Mouse (Mus musculus) adrenal gland, postnatal 14 days (tissue): ENCODE data around the gene Sptbn2. TPM values are rescaled to one million over a fixed set of nuclear protein-coding genes. Genes with fewer than 3 reads are reported as not detected.
"Not testable (repeated sequence)": the region's sequence is repeated elsewhere in the genome, so short reads cannot be mapped to it uniquely, and the experiment has no call there.

ENCODE experiments used
- DNase-seq: peaks from one replicate; pipeline ENCODE4 v3.0.0; 2021; ENCODE audit warnings: mixed read lengths
- total RNA-seq: library from RNA; stranded (reverse); gene quantifications from 2 replicates; pipeline ENCODE4 v1.2.3, GENCODE M21; 2021

Sptbn2 gene
- total RNA-seq, 1 experiment from 2014 or later, result 5.9 TPM

DNA sequence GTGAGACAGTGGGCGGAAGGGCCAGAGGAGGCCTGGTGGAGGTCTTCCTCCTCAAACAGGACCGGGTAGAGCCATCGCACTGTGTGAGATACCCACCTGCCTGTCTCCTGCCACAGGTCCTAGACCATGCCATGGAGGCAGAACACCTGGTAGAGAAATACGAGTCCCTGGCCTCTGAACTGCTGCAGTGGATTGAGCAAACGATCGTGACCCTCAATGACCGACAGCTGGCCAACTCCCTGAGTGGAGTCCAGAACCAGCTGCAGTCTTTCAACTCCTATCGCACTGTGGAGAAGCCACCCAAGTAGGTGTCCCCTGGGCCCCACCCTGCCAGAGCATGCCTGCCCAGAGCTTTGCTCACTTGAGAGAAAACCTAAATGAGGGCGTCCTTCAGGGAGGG lies 18.2 kb downstream of the Sptbn2 start:
- DNase-seq, result no peak

DNA sequence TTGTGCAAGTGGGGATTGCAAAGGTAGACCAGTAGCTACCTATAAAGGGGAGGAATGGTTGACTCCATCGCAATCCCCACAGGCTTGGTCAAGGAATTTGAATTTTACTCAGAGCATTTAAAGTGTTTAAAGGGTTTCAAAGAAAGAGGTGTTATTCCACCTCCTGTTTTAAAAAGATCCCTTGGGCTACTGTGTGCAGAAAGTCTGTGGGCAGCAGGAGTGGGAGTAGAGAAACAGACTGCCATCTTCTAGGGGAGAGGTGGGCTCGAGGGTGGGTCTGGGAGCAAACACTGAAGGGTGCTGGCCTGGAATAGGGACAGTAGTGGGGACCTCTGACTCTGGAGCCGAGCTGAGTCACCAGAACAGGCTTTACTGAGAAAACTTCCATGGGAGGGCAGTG lies 22.1 kb downstream of the Sptbn2 start:
- no peak for DNase-seq

DNA sequence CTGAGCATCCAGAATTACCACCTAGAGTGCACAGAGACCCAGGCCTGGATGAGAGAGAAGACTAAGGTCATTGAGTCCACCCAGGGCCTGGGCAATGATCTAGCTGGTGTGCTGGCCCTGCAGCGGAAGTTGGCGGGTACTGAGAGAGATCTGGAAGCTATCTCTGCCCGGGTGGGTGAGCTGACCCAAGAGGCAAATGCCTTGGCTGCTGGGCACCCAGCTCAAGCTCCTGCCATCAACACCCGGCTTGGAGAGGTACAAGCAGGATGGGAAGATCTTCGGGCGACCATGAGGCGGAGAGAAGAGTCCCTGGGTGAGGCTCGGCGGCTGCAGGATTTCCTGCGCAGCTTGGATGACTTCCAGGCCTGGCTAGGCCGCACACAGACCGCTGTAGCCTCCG lies 26.9 kb downstream of the Sptbn2 start:
- DNase-seq, result no peak

DNA sequence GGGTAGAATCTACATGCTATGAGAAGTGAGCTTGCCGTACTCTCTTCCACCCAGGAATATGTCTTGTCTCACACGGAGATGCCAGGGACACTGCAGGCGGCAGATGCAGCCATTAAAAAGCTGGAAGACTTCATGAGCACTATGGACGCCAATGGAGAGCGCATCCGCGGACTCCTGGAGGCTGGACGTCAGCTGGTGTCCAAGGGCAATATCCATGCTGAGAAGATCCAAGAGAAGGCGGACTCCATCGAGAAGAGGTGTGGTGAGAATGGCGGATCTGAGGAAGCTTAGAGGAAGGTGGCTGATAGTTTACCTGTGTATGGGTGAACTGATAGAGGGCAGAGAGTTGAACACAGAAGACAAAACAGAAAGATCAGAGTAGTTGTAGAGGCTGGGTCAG lies 28.1 kb downstream of the Sptbn2 start:
- no peak for DNase-seq

DNA sequence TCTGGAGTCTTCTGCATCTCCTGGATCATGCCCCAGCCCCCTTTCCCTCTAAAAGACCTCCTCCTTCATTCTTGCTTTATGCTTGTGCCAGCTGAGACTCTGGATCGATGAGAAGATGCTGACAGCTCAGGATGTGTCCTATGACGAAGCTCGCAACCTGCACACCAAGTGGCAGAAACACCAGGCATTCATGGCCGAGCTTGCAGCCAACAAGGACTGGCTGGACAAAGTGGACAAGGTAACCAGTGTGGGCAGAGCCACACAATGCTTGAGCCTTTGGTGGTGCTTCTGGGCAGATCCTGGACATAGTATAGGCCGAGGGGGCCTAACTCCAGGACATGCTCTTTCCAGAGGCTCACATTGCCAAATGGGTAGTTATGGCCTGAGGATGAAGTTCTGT lies 28.8 kb downstream of the Sptbn2 start:
- no peak for DNase-seq

DNA sequence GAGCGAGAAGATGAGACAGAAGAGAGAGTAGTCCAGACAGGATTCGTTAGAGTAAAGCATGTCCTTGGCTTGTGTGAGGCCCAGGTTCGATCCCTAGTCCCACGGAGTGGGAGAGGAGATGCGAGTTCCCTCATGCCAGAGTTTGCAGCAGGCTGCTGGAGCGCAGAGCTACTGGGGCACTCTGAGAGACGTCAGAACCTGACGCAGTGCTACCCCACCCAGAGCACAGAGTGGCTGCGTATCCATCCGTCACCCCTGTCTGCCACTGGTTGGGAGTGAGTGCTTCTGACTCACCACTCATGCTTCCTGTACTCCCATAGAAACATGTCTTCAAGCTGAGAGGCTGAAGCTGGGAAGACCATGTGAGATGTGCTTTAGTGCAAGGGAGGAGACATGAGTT lies 30.5 kb downstream of the Sptbn2 start:
- peak; percentile 18 for DNase-seq

DNA sequence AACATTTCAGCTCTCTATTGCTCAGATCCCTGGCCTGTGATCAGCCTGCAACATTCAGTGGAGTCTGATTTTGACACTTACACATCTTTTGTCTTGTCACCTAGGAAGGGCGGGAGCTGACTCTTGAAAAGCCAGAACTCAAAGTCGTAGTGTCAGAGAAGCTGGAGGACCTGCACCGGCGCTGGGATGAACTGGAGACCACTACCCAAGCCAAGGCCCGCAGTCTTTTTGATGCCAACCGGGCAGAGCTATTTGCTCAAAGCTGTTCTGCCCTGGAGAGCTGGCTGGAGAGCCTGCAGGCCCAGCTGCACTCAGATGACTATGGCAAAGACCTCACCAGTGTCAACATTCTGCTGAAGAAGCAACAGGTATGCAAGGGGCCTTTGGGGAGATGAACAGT lies 31.3 kb downstream of the Sptbn2 start:
- DNase-seq, result no peak

DNA sequence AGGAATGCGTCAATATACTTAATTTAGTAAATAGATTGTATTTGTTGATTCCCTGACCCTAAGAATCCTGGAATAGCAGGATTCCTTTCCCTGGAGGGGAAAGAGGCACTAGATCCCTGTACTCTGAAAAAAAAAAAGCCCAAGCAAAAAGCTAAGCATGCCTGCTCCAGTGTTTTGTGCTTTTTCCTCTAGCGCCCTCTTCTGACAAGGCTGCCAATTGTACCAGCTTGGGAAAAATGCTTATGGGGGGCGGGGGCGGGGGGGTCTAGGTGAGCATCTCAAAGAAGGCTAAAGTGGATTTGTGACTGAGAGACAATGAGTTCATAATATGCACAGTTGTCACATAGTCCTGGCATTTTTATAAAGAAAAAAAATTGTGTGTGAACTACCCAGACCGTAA lies 32.6 kb downstream of the Sptbn2 start:
- DNase-seq, result peak; percentile 54

DNA sequence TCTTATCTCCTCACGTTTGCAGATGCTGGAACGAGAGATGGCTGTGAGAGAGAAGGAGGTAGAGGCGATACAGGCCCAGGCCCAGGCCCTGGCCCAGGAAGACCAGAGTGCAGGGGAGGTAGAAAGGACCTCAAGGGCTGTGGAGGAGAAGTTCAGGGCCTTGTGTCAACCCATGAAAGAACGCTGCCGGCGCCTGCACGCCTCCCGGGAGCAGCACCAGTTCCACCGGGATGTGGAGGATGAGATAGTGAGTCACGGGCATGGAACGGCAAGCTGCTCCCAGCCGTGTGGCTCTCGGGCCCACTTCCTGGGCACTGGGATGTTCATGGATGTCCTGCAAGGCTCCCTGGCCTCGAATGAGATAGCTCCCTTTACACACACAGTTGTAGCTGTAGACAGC lies 33.1 kb downstream of the Sptbn2 start:
- DNase-seq, result no peak

DNA sequence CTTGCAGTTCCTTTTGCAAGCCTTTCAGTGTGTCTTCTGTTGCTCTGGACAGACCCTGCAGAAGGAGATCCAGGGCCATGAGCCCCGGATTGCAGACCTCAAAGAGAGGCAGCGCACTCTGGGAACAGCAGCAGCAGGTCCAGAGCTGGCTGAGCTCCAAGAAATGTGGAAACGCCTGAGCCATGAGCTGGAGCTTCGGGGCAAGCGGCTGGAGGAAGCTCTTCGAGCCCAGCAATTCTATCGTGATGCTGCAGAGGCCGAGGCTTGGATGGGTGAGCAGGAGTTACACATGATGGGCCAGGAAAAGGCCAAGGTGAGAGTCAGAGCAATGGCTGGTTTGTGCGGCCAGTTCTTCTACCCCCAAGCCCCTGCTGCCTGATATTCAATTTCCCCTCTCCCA lies 34.1 kb downstream of the Sptbn2 start:
- peak; percentile 82 for DNase-seq

DNA sequence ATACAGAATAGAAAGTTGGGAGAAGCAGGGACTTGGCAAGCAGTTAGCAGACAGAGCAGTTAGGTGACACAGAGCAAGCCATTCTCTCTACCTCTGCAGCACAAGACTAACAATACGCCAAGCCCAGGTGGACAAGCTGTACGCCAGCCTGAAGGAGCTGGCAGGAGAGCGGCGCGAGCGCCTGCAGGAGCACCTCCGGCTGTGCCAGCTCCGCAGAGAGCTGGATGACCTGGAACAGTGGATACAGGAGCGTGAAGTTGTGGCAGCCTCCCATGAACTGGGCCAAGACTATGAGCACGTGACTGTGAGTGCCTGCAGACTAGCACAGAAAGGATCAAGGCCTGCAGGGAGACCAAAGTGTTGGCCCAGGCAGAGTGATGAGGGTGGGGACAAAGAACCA lies 34.7 kb downstream of the Sptbn2 start:
- peak; percentile 25 for DNase-seq

DNA sequence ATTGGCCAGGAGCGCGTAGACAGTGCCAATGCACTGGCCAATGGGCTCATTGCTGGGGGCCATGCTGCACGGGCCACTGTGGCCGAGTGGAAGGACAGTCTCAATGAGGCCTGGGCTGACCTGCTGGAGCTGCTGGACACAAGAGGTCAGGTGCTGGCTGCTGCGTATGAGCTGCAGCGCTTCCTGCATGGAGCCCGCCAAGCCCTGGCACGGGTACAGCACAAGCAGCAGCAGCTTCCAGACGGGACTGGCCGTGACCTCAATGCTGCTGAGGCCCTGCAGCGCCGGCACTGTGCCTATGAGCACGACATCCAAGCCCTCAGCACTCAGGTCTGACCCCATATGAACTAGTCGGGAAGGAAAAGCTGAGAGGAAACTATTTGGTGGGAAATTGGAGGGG lies 35.6 kb downstream of the Sptbn2 start:
- peak; percentile 79 for DNase-seq

DNA sequence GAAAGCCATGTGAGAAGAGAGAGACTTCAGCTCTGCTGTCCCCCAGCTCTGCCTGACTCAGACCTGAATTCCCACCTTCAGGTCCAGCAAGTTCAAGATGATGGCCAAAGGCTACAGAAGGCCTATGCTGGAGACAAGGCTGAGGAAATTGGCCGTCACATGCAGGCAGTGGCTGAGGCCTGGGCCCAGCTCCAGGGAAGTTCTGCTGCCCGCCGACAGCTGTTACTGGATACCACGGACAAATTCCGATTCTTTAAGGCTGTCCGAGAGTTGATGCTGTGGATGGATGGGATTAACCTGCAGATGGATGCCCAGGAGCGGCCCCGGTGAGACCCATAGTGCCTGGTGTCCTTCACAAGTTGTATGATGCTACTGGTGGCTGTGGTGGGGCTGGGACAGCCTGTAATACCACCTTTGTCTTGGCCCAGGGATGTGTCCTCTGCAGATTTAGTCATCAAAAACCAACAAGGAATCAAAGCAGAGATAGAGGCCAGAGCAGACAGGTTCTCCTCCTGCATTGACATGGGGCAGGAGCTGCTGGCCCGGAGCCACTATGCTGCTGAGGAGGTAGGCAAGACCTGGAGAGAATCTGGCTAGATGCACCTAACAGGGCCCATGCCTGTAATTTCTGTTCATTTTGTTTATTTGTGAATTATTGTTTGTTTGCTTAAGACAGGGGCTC lies 36.8 kb downstream of the Sptbn2 start:
- no peak for DNase-seq

DNA sequence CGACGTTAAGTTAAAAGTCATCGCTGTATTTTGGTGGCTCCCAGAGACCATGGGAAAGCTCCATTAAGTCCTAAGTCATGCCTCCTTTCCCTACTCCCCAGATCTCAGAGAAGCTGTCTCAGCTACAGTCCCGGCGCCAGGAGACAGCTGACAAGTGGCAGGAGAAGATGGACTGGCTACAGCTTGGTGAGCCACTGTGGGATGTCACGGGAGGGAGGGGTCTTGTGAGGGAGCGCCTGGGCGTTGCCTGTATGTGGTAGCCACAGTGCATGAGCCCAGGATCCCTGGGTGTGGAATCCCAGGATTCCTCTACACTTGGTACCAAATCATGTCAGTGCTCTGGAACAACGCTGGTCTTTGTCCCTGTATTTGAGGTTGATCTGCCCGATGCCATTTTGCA lies 37.5 kb downstream of the Sptbn2 start:
- no peak for DNase-seq

DNA sequence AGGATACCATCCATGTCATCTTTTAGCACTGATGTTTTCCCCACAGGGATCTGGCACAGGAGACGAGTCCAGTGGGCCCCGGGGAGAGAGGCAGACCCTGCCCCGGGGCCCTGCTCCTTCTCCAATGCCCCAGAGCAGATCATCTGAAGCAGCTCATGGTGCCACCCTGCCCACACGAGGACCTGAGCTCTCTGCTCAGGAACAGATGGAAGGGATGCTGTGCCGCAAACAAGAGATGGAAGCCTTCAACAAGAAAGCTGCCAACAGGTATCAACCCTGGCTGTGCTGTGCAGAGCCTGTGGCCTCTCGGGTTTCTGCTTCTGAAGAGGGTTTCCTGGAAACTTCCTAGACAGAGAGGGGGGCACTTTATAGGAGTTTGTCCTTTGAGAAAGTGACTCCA lies 39.0 kb downstream of the Sptbn2 start:
- DNase-seq, result no peak

DNA sequence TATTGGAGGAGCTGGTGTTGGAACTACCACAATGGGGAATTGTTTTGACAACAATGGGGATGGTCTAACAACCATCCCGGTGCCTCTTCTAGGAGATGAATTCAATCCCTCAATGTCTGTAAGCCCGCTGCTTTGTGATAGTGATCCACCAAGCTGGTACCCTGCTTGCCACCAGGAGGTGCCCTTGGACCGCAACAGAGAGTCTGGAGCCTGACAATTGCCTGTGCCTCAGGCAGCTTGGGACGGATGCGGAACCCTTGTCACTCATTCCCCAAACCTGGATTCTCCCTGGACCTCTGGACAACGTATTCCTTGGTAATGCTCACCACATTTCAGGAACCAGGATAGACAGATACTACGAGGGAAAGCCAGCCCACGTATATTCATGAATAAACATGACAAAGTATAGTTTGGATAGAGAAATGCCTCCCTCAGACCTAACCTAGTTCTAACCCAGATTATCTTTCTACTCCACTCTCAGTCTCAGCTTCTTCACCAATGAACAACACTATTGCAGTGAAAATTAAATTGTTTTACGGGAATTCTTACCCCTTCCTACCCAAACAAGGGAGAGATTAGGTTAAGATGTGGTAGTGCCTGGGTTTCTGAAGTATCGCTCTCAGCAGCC lies 44.7 kb downstream of the Sptbn2 start:
- DNase-seq, result peak; percentile 94

DNA sequence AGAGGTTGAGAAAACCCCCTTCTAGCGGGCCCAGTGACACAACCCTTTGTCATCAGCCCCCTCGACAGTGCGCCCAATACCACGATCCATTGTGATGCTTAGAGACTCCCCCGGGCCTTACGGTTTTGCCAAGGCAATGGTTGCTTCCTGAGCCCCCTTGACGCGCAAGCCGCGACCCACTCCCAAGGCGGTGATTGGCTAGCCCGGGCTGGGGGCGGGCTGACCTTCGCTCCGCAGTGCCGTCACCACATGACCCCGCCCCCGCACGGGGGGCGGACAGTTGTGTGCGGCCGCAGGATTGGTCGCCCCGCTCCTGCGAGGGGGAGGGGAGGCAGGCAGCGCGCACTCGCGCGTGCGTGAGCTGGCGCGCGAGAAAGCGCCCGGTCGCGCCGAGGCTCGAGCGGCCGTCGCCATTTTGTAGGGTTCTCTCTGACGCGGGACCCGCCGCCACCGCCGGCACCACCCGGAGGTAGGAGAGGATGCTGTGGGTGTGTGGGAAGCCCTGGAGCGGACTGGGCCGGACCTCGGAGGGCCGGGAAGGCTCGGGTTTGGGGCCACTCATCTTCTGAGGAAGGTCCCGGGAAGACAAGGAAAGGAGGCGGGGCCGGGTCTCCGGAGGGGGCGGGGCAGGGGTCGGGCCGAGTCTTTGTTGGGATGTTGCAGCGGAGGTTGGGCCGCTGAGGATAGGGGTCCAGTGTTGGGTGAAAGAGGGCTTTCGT lies 45.4 kb downstream of the Sptbn2 start, which contains the start of gene Rbm4b:
Gene Rbm4b, plus strand, starts transcription at position 305 of the 719 bp plus-strand sequence.
- peak; percentile 99 for DNase-seq

DNA sequence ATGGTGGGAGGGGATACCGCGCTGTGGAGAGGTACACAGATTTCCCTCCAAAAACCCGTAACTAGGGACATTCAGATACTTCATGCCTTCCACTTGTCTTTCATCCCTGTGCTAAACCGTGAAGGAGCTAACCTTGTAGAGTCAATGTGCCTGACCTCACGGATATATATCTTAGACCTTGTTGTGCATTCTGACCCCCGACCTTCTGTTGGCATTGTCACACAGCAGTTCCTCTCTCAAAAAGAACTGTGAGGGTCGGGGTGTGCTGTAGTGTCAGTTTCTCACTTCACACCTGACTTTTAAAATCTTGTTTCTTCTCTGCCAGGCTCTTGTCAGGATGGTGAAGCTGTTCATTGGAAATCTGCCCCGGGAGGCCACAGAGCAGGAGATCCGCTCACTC lies 46.0 kb downstream of the Sptbn2 start:
- DNase-seq, result no peak

DNA sequence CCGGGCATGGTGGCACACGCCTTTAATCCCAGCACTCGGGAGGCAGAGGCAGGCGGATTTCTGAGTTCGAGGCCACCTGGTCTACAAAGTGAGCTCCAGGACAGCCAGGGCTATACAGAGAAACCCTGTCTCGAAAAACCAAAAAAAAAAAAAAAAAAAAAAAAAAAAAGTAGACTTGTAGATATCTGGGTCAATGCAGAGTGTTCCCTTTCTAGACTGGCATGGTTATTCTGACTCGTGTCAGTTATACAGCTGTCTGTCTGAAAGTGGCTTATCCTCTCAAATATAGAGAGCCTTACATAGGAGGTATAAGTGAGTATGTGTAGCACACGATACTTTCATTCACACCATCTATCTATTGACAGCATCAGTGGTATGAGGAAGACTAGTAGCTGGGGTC lies 49.6 kb downstream of the Sptbn2 start:
- not testable (repeated sequence) for DNase-seq

DNA sequence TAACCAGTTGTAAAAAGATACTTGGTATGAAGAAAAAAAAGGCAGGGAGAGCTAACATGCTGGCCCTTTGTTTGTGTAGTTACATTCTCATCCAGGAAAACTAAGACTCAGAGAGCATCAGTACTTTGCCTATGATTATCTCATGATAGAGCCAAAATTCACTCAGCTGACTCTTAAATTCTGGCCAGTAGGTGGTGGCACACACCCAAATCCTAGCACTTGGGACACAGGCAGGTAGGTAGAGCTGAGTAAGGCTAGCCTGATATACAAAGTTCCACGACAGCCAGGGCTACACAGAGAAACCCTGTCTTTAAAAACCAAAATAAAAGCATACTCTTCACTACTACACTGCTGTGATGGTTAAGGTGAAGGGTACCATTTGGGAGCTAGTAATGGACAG lies 51.9 kb downstream of the Sptbn2 start:
- peak; percentile 46 for DNase-seq

DNA sequence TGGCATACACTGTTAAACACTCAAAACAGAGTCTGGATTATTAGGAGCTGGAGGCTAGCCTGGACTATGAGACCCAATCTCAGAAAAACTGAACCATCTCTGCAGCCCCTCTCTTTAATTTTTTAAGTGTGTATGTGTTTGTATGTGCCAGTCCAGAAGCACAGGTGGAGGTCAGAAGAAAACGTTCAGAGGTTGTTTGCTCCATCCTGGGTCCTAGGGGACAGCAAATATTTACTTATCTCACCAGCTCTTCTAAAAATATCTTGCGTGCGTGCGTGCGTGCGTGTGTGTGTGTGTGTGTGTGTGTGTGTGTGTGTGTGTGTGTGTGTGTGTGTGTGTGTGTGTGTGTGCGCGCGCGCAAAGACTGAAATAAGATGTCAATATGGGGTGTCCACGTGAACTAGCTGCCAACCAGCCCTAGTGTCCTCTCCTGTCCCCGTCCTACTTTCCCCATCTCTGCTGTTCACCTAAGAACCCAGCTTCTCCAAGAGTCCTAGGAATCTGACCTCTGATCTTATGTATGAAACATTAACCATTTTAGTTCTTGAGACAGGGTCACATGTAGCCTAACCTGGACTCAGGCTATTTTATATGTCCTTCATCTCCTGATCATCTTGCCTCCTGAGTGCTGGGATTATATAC lies 56.7 kb downstream of the Sptbn2 start:
- DNase-seq, result no peak

DNA sequence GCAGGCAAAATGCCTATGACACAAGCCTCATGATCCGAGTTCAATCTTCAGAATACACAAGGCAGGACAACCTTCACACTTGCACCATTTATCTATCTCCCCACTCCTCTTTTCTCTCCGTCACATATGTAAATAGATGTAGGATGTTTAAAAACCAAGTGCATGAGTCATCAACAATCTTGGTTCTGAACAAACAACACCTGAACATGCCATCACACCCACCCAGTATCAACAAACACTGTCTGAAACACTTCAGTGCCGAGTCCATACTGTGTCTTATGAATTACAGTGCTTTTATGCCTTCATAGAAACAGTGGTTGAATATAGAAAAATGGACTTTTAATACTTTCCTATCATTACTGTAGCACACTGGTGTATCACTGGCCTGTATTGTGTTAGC lies 61.8 kb downstream of the Sptbn2 start:
- DNase-seq, result no peak

DNA sequence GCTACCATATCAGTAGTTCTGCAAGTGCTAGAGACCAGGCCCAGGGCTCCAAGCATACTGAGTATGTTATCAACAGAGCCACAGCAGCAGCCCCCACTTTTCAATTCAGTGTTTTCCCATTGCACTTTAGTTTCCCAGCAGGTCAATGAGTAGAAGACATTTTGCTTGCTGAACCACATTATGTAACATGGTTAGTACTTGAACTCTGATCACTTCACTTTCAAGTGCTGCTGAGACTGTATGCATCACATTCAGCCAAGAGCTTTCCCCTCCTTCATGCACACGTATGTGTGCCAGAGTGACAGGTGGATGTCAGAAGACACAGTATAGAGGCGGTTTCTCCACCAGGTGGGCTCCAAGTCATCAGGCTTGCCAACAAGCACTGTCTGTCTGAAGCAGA lies 71.9 kb downstream of the Sptbn2 start:
- DNase-seq, result no peak
